Mouse (Mus musculus): ENCODE results near the gene Tmem236.

Tmem236 gene

GRCm38 (mm10) chr2:14174334-14174733 is at the start of gene Tmem236:
Gene Tmem236 (plus strand): TSS chr2:14174523.
- DNase-seq = no peak

- DNase-seq = no peak
Measured at GRCm38 (mm10) chr2:14126387-14126786, 47.9 kb upstream of the Tmem236 start.

GRCm38 (mm10) chr2:14127629-14128028 is 46.7 kb upstream of the Tmem236 start:
- DNase-seq = no peak

- DNase-seq = peak; percentile 4
Measured at GRCm38 (mm10) chr2:14130641-14131339, 43.5 kb upstream of the Tmem236 start.

GRCm38 (mm10) chr2:14132468-14133326 is 41.6 kb upstream of the Tmem236 start:
- DNase-seq = no peak

DNA sequence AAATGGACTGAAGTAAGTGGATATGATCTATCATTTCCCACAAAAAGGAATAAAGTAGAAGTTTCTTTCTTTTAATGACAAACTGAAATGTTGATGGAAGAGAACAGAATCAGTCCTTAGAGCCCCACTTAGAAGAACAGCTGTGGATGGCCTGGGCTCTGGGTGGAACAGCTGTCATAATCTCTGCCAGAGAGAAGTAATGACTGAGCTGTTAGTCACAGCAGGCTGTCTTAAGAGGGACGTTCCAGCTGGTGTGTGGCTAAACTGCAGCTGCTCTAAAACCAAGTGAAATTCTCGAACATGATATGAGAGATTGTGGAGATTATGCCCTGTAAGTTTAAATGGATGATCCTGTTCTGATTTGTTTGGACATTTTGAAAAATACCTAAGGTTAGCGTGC is 37.4 kb upstream of the Tmem236 start:
- DNase-seq = peak; percentile 36

DNA sequence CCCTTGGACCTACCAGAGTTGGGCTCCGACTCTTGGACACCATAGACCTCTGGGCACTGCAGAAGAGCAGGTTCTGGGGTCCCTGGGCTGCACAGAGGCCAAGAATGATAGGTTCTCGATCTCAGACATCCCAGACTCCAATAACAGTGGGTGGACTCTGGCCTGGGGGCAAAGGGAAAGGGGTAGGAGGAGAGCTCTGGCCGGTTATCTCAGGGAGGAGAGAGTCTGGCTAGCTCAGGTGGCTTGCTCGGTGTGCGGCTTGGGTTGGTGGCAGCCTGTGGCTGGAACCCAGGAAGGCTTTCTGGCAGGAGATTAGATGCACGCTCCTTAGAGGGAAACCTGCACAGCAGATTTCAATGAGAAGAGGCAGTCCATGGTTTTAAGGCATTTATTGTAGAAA is 34.7 kb upstream of the Tmem236 start:
- DNase-seq = no peak

- no peak for DNase-seq
Measured at GRCm38 (mm10) chr2:14140044-14140443, 34.3 kb upstream of the Tmem236 start.

- DNase-seq = no peak
Measured at GRCm38 (mm10) chr2:14145311-14145710, 29.0 kb upstream of the Tmem236 start.

DNA sequence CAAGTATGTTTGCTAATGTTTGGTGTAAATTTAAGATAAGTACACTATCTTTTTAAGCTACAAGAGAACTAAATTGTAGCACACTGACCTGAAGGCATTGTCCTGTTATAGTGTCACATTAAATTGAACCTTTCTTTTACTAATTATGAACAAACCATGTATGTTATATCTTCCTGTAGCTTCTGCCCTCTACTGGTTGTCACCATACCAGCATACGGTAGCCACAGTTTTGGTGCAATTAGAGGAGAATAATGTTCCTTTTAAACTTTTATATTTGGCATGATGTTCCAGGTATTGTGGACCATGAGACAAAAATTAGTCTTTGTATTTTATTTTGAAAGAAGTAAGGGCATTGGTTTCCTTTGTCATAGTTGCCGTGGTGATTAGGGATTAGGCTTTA is 27.4 kb upstream of the Tmem236 start:
- DNase-seq = no peak

DNA sequence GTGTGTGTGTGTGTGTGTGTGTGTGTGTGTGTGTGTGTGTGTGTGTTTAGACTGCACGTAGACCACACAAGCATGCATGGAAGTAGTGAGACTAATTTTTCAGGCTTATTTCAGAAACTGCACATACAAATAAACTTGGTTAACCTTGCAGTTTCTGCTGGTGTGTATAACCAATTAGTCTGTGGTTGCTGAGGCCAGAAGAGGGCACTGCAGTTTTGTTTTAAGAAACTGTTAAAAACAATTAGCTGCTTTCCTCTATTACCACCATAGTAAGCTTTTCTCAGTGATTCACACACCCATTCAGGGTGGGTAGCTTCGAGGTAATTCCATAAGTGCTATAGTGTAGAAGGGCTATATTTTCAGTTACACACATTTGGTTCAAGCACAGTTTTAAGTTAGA is 23.5 kb upstream of the Tmem236 start:
- no peak for DNase-seq

- no peak for DNase-seq
Measured at GRCm38 (mm10) chr2:14151854-14152253, 22.5 kb upstream of the Tmem236 start.

GRCm38 (mm10) chr2:14159047-14159446 is 15.3 kb upstream of the Tmem236 start:
- no peak for DNase-seq

- no peak for DNase-seq
Measured at GRCm38 (mm10) chr2:14159756-14160155, 14.6 kb upstream of the Tmem236 start.

GRCm38 (mm10) chr2:14164459-14165030 is 9.8 kb upstream of the Tmem236 start:
- DNase-seq = no peak

DNA sequence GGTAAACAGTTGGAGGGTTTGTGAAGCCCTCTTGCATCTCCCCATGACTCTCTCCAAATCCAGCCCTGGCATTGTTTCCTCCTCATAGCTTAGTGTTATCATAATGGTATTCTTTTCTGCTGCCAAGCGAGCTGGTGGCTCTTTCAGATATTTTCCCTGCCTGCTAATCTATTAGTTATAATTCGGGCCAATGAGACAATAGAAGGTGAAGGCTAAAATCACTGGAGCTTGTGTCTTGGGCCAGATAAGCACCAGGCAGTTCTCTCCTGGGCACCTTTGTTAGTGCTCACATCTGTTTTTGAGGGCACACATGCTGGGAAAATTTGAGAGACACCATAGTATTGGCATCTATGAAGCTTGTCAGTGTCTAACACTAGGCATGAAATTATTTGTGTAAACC is 9.3 kb upstream of the Tmem236 start:
- no peak for DNase-seq

DNA sequence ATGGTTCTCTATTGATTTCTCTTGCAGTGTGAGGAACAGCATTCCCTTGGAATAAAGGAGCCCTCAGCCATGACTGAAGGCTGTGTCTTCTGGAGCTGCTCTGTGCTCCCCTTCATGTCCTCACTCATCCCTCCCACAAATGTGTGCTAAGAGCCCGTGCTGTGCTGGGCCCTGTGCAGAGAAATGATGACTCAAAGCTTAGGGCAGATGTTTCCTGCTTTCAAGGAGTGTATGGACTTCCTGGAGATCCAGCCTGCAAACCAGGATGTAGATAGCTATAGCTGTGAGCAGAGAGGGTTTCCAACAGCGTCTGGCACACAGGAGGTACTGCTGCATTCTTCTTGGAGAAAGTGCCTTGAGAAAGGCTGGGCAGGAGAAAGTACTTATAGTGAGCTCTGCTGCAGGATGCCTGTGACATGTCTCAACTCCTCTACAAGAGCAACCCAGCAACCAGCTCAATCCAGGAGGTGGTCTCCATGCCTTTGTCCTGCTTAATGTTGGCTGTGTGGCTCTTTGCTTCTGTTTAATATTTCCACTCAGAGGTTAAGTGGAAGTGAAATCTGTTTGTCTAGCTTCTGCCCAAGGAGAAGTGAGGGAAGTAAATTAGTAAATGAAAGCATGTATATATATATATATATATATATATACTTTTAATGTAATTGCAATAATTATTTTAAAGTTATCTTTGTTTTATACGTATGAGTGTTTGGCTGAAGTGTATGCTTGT is 8.5 kb upstream of the Tmem236 start:
- DNase-seq = no peak

DNA sequence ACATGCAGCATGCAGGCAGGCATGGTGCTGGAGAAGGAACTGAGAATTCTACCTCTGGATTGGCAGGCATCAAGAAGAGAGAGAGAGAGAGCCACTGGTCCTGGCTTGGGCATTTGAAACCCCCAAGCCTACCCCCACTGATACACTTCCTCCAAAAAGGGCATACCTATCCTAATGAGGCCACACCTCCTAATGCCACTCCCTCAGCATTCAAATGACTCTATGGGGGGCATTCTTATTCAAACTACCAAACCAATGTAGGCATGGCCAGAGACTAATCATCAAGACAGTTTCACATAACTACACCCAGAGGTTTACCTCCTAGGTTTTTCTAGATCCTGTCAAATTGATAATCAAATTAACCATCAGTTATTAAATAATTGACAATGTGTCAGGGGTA is 6.6 kb upstream of the Tmem236 start:
- DNase-seq = no peak

DNA sequence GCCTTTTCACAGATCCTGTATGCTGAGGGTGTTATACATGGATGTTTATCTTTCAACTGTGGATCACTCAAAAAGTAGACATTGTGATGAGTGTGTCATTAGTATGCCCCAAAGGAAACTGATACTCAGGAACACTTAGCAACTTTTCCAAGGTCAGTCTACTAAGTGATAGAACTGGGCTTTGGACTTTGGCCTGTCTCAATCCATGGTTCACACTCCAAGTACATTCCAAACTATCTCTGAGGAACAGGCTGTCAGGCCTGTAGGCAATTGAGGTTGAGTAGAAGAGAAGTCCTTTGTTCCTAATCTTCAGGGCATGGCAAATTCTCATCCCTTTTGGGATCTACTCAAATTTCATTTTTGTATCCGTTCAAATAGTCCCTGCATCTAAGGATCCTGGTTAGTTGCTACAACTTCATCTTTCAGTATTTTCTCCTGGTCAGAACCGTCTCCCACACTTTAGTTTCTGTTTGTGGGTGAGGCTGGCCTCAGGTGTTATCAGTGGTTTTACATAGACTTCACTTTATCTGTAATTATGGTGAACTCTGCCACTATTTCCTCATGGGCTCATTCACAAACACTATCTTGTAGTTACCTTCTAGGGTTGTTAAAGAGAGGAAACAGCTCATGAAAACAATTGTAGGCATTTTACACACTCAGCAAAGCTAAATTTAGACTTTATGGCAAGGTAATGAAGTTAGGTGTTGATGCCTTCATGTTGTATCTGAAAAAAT is 2.3 kb downstream of the Tmem236 start:
- no peak for DNase-seq

- DNase-seq = no peak
Measured at GRCm38 (mm10) chr2:14184375-14184774, 10.1 kb downstream of the Tmem236 start.

GRCm38 (mm10) chr2:14190684-14191083 is 16.4 kb downstream of the Tmem236 start:
- no peak for DNase-seq

DNA sequence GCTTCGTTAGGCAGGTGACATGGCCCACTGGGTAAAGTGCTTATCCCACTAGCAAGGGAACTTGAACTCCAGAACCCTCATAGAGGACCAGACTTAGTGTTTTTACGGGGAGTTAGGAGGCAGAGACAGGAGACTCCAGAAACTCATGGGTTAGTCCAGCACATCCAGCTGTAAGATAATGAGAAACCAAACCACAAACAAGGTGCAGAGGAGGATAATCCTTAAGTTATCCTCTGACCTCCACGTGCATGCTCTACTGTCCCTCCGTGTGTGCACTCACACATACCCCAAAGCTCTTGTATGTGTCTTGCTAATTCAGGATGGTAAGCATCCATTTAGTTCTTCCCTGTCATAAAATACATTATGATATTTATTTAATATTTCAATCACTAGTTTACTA is 17.3 kb downstream of the Tmem236 start:
- no peak for DNase-seq

GRCm38 (mm10) chr2:14192046-14192445 is 17.7 kb downstream of the Tmem236 start:
- no peak for DNase-seq
